Mouse (Mus musculus) hindlimb bud, embryonic 11.5 days (tissue): ENCODE results near the gene H2-M5.
"Not testable (repeated sequence)": the region's sequence is repeated elsewhere in the genome, so short reads cannot be mapped to it uniquely, and the experiment has no call there.

Experiments used
- DNase-seq: peaks from one replicate; pipeline ENCODE4 v3.0.0-alpha.2; 2012; ENCODE audit warnings: low read depth, low spot score; ENCODE audit errors: extremely low spot score

Gene H2-M5

GRCm38 (mm10) chr17:36994528-36994927 is 5.2 kb upstream of the H2-M5 start:
- no peak for DNase-seq

- no peak for DNase-seq
Observed at GRCm38 (mm10) chr17:36993770-36994325, 4.5 kb upstream of the H2-M5 start.

DNA sequence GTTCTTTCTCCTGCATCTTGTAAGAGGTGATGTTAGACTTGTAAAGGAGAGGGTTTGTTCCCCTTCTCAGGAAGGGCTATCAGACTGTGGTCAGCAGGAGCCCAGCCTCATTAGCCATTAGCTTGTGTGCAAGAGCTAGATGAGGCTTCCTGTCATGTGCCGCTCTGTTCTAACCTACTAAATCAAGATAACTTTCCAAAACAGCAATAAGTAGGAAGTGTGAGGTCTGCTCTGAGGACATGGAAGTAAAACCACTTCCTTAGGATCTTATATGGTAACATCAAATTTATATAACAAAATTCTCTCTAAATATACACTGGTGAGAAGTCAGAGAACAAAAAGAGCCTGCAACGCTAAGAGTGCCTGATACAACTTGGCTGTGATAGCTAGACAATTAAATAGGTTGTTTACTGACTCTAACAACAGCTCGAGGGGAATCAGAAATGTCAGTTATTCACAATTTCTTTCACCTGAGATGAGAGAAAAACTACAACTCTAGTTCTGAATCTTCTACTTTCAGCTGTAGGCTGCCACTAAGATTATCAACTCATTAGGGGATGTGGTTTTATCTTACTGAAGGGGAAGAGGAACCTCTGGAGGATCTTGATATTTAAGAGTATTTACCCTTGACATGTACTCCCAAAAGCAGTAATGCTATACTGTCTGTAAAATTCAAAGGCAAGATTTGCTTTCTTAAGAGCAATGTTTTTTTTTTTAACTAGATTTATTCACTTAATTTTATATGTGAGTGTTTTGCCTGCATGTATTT is 3.2 kb upstream of the H2-M5 start:
- DNase-seq, result no peak

GRCm38 (mm10) chr17:36990630-36991029 is 1.3 kb upstream of the H2-M5 start:
- DNase-seq, result not testable (repeated sequence)

DNA sequence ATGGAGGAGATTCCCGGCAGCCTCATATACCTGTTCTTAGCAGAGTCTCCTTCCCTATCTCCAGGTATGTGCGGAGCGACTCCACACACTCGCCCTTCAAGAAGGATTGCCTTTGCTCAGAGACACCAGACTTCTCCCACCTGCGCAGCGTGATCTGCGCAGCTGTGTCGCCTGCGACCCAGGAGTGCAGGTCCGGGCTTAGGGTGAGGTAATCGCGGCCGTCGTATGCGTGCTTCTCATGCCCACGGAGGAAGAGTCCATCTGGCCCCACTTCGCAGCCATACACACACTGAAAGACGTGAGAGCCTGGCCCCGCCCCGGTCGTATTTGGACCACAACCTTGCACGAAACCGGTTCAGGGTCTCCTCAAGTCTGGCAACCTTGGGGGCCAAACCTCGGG is 862 bp downstream of the H2-M5 start:
- no peak for DNase-seq

DNA sequence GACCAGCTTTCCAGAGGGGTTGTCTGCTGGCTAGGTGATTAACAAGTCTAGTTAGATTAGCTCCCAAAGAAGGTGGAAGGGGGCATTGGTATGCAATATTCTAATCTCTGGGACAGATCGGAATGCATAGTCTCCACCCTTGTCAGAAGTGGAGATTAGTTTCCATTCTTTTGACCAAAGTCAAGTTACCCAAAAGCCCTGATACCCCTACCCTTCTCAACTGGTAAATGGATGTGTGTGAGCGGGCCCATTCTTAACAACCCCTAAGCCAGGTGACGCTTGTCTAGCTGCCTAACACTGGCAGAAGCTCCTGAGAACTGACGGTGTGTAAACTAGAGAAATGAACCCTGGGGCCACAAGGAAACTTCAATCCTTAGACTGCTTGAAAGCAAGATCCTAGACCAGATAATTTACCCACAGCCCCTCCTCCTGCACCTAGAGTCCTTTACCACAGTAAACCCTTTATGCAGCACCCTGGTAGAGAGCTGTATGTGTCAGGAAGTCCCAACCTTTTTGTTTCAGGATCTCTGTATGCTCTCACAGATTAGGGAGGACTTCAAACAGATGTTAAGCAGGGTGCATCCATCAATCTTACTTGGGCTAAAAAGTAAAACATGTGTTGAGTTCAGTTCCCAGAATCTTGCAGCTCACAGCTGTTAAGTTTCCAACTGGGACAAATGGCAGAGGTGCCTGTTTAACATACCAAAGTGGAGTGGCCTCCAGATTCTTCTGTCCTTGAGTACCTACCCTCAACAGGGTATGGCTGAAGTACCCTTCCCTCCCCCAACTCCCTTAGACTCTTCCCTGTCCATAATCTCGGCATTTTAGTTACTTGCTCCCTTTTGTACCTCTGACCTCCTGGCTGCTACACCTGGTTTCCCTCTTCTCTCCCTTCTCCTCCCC is 6.8 kb downstream of the H2-M5 start:
- DNase-seq, result no peak

GRCm38 (mm10) chr17:36981845-36982244 is 7.5 kb downstream of the H2-M5 start:
- DNase-seq, result no peak

DNA sequence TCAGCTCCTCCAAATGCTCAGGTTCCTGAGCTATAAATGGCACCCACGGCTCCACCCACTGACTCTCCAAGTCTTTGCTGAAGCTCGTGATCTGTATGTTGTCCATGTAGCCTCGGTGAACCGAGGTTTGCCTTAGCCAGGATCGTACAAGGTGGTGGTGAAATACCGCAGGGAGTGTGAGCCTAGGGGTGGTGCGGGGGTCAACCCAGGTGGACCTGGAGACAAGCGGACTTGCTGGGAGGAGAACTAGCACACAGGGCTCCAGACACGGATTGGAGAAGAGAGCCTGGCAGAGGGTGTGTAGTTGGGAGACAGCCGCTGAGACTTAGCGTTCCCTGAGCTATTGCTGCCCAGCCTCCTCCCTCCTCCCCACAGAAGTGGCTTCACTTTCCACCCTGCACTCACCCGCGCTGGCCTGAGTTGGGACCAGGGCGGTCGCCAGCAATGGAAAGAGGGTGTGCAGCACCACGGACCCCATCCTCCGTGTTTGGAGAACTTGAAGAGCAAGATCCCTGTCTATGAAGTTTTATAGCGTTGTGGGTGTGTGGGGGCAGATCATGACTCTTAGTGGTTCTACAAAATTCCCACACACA is 8.0 kb downstream of the H2-M5 start, which contains the start of gene 2410137M14Rik:
Gene 2410137M14Rik (minus strand): TSS at position 17 of the 593 bp plus-strand sequence.
- no peak for DNase-seq

GRCm38 (mm10) chr17:36973271-36973787 is 16.0 kb downstream of the H2-M5 start:
- no peak for DNase-seq

DNA sequence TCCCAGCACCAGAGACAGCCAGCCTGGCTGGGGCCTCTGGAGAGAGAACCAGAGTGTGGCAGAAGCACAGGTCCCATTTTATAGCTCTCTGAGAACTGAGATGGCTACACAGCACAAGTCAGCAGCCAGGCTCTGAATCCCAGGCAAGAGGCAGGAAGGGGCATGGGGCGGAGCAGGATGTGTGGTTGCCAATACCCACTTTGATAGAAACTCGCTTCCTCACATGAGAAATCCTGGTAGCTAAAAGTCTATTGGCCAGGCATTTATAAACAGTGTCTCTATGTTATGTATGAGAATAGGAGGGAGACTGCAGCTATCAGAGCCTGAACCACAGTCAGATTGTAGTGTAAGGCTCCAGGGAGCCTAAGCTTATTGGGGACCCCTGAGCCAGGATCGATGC is 16.5 kb downstream of the H2-M5 start:
- no peak for DNase-seq

DNA sequence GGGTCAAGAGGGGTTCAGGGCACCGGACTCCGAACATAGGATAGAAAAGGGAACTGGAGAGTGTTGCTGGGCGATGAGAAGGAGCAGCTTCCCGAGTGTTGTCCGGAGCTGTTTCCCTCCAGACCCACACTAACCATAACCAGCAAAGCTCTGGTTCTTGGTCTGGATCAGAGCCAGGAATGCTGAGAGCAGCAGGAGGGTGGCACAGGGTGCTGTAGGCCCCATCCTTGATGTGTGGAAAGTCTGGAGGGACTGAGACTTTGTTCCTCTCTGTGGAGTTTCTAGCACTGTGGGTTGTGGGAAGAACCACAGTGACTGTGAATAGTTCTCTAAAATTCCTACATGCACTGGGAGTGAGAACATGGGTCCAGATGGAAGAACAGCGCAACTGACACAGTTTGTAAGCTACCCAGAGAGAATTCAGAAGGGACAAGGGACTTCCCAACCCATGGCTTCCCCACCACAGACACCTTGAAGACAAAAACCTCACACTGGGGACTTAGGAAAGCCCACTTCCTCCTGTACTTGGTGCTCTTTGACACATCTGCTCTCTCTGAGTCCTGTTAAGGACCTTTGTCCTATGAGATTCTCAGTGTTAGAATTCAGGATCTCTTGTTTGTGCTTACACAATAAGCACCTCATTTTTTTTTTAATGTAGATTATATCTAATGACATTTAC is 18.0 kb downstream of the H2-M5 start:
- DNase-seq, result no peak

DNA sequence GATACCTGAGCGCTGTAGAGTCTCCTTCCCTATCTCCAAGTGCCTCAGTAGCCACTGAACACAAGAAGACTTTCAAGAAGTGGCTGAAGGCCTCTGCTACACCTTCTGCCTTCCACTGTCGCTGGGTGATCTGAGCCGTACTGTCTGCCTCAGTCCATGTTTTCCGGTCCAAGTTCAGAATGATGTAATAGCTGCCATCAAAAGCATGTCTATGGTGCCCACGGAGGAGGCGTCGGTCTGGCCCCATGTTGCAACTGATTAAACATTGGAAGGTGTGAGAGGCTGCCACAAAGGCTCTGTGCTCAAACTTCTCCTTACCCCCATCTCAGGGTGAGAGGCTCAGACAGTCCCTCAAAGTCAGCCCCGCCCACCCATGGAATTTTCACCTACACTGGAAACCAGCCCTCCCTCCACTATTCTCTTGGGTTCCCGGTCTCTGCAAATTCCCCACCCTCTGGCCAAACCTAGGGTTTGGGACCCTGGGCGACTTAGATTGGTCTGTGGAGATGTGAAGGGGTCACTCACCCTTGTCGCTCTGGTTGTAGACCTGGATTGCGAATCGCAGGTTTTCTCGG is 18.9 kb downstream of the H2-M5 start:
- DNase-seq, result no peak

DNA sequence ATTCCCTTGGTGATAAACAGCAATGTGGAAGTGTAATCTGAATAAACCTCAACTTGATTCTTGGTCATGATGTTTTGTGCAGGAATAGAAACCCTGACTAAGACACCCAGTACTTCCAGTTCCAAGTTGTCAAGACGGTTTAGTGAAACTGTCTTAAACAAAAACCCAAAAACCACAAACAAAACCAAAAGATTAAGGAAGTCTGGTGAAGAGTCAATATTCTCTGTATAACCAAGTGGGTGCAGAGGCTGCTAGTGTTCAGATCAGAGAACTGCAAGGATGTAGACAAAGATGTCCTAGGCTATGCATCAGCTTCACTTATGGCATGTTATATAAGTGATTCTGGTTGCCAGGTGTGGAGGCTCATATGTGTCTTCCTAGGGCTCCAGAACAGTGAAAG is 22.5 kb downstream of the H2-M5 start:
- DNase-seq, result no peak

- no peak for DNase-seq
Observed at GRCm38 (mm10) chr17:36961125-36961524, 28.2 kb downstream of the H2-M5 start.

- DNase-seq, result no peak
Observed at GRCm38 (mm10) chr17:36958884-36959283, 30.5 kb downstream of the H2-M5 start.

- peak; percentile 96 for DNase-seq
Observed at GRCm38 (mm10) chr17:36957999-36958743, 31.2 kb downstream of the H2-M5 start, which contains the start of the genes Znrd1 and Znrd1as. TSS of gene Znrd1 (minus strand) at chr17:36958559. TSS of gene Znrd1as (plus strand) at chr17:36958592.

DNA sequence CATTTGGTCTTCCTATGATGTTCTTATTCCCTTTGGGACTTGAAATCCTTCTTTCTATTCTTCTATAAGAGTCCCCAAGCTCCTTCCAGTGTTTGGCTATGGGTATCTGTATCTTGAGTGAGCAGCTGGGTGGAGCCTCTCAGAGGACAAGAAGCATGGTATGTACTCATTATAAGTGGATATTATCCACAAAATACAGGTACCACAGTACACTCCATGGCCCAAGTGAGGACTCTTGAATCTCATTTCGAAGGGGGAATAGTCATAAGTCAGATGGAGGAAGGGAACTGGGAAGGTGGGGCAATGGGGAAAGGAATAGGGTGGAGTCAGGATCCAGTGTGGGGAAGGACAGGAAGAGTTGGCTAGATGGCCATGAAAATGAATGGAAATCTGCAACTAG is 36.3 kb downstream of the H2-M5 start:
- no peak for DNase-seq

- DNase-seq, result no peak
Observed at GRCm38 (mm10) chr17:36952631-36953030, 36.7 kb downstream of the H2-M5 start.
